Mouse (Mus musculus): Measurements from ENCODE around the gene Car3.

Car3 gene

GRCm38 (mm10) chr3:14874402-14875040 lies 11.2 kb downstream of the Car3 start:
- no peak for DNase-seq (ENCODE audit: low spot score in 2 of 2)

GRCm38 (mm10) chr3:14876325-14876918 lies 13.1 kb downstream of the Car3 start:
- no peak for DNase-seq (ENCODE audit: low spot score in 2 of 2)

GRCm38 (mm10) chr3:14877251-14877909 lies 14.1 kb downstream of the Car3 start:
- no peak for DNase-seq (ENCODE audit: low spot score in 2 of 2)

DNA sequence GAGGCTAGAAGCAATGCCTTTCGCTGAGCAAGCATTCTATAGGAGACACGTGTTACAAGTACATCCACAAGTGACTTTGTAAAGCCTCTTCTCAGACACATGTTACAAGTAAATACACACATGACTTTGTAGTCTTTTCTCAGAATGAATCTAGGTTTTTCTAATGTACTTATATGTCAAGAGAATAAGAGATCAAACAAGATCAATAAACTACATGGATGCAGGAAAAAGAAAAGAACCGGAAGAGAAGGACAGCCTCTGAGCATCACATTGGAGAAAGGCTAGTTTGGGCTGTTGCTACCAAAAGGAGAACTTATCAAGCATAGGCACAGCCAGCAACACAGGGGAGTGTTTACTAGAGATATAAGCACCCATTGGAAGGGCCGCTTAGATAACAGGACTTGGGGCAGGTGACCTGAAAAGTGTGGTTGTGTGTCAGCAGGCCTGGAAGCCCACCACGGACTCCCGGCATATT lies 15.5 kb downstream of the Car3 start:
- DNase-seq (ENCODE audit: low spot score in 2 of 2) = no peak

GRCm38 (mm10) chr3:14879293-14879692 lies 16.0 kb downstream of the Car3 start:
- DNase-seq (ENCODE audit: low spot score in 2 of 2) = no peak

DNA sequence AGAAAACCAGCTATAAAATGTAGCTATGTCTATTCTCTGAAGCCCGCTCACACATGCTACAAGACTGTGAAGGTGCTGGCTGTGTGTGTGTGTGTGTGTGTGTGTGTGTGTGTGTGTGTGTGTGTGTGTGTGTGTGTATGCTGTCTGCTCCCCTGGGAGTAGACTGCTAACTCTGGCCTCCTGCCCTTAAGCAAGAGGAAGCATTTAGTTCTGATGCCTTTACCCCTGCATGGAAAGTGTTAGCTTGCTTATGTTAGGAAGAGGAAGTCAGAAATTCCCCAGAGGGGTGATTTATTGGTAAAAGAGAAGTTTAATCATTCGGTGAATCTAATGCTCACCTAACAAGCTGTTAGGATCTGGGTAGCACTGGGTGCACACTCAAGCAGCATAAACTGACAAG lies 17.0 kb downstream of the Car3 start:
- DNase-seq (ENCODE audit: low spot score in 2 of 2) = no peak

GRCm38 (mm10) chr3:14882005-14882404 lies 18.7 kb downstream of the Car3 start:
- DNase-seq (ENCODE audit: low spot score in 2 of 2) = no peak

- no peak for DNase-seq (ENCODE audit: low spot score in 2 of 2)
Measured at GRCm38 (mm10) chr3:14882756-14883155, 19.4 kb downstream of the Car3 start.

DNA sequence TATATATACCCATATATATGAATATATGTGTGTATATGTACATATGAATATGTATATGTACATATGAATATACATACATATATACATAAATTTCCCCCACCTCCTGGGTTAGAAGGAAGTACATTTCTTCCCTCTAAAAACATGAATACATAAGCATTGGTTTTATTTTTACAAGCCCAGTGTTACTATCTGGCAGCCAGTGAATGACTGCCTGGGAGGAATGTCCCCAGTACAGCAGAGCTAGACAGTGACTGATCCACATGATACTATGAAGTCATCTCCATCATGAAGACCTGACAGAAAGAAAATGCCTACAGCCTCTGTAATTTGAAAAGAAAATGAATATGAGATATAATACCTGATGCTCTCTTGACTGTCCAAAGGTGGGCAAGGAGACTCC lies 21.5 kb downstream of the Car3 start:
- DNase-seq (ENCODE audit: low spot score in 2 of 2) = no peak

GRCm38 (mm10) chr3:14886102-14887098 lies 23.1 kb downstream of the Car3 start, which contains the start of gene Car2:
Gene Car2, plus strand, starts transcription at chr3:14886273.
- peak; percentile 49 to 59 for DNase-seq (ENCODE audit: low spot score in 2 of 2)

DNA sequence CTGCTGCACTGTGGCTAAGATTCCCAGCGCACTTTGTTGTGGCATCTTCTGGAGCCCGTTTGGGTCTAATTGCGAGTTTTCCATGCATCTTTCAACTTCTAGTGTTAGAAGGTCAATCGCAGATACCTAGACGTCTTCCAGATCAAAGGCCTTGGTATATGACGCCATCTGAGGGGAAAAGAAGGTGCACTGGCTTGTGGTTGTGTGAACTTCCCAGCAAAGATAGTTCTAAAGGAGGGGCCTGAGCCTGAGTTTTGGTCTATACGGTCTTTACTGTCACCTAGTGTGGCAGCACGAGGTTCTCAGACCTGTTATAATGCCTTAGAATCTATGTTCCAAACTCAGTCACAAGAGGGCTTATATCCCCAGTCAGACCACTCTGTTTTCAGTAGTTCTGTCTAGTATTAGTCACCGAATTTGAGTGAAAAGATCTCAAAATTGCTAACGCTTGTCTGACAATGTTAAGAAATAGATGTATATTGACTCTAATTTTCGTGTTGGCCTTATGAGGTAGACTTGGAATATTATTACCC lies 23.9 kb downstream of the Car3 start:
- DNase-seq (ENCODE audit: low spot score in 2 of 2) = no peak

DNA sequence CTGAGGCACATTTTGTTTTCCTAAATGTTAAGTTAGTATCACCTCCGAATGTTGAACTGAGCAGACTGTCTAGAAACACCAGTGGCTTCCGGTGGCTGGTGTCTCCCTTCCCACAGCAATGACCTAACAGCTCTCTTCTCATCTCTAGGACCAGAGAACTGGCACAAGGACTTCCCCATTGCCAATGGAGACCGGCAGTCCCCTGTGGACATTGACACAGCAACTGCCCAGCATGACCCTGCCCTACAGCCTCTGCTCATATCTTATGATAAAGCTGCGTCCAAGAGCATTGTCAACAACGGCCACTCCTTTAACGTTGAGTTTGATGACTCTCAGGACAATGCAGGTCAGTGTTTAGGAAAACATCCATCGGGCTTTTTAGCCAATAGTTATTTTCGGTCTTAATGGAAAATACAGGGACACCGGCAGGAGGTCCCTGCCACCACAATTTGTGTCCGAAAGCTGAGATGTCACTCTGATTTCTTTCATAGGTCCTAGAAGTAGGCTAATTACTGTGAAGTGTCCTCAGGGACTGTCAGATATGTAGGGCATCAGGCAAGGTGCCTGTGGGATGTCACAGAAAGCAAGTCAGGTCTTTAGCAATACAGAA lies 24.5 kb downstream of the Car3 start:
- DNase-seq (ENCODE audit: low spot score in 2 of 2) = no peak

DNA sequence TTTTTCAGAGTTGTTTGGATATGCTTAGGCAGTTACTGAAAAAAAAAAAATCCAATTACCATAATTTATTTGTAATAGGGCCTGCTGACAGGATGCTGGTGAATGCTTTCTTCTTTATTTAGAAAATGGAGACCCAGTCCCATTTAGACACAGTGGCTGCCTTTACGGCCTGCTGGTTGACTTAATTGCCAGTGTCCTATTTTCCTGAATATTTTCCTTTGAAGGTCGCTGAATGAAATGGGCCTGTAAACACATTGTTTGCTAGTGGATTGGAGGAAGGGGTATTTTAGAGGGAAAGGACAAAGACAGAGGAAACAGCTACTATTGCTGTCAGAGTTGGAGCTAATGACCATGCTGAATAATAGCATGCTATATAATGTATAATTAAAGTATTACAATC lies 25.2 kb downstream of the Car3 start:
- DNase-seq (ENCODE audit: low spot score in 2 of 2) = no peak

- no peak for DNase-seq (ENCODE audit: low spot score in 2 of 2)
Measured at GRCm38 (mm10) chr3:14889085-14889484, 25.8 kb downstream of the Car3 start.

- DNase-seq (ENCODE audit: low spot score in 2 of 2) = no peak
Measured at GRCm38 (mm10) chr3:14889716-14890409, 26.6 kb downstream of the Car3 start.

GRCm38 (mm10) chr3:14892991-14893390 lies 29.7 kb downstream of the Car3 start:
- no peak for DNase-seq (ENCODE audit: low spot score in 2 of 2)

DNA sequence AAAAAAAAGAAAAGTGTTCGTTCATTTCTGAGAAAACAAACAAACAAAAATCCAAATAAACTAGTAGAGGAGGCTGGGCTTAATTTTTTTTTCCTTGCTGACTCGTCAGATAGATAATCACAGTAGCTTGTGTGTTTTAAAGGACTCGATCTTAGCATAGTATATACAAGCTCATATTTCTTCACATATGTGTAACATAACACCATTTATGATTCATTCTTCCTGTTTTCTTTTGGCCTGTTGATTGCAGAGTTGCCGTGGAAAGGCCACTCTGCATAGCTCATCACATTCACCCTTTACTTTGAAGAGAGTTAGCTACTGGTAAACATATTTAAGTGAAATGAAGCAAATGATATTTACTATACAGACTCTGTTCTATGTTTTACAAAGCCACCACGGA lies 30.4 kb downstream of the Car3 start:
- DNase-seq (ENCODE audit: low spot score in 2 of 2) = no peak

DNA sequence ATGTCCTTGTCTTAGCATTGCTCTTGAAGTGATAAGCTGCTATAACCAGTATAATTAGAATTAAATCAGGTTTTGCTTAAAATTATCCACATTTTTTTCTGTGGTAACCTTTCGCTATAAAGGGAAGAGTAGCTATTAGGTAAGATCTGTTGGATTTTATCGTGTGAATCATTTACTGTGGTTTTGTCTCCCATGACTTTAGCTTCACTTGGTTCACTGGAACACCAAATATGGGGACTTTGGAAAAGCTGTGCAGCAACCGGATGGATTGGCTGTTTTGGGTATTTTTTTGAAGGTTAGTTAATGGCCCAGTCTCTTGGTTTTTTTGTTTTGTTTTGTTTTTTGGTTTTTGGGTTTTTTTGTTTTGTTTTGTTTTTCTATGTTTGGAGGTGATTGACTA lies 32.0 kb downstream of the Car3 start:
- DNase-seq (ENCODE audit: low spot score in 2 of 2) = no peak

- DNase-seq (ENCODE audit: low spot score in 2 of 2) = no peak
Measured at GRCm38 (mm10) chr3:14897770-14898169, 34.5 kb downstream of the Car3 start.

DNA sequence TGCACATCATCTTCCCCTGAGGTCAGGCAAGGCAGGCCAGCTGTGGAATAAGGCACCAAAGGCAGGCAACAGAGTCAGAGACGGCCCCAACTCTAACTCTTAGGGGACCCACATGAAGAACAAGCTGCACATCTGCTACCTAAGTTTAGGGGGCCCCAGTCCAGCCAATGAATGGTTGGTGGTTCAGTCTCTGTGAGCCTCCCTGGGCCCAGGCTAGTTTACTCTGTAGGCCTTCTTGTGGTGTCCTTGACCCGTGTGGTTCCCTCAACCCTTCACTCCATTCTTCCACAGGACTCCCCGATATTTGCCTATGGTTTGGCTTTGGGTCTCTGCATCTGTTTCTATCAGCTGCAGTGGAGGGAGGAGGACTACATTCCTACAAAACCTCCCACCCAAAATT lies 40.1 kb downstream of the Car3 start:
- no peak for DNase-seq (ENCODE audit: low spot score in 2 of 2)

DNA sequence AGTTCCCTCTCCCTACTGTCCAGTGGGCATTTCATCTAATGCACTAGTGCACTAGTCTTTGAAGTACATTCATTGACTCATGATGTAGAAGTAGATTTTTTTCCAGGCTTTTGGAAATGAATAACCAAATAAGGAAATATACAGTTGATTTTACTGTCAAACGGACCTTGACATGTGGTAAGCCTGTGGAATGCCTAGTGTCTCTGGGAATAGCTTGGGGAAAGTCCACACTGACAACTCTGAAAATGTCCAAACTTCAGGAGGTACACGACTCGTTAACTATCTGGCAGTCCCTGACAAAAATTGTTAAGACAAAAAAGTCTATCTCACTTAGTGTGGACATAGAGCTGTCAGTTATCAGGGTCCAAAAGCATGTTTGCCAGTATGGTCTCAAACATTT lies 40.9 kb downstream of the Car3 start:
- DNase-seq (ENCODE audit: low spot score in 2 of 2) = no peak

Measured in cerebellum, postnatal 4 days (tissue).